Mouse (Mus musculus): ENCODE measurements at regions not wholly inside any gene's neighbourhood (a gene's known extent, or its start where the extent isn't known, plus 50 kb on each side); places are given as distances from the start of the nearest gene placed in this dataset.

GRCm38 (mm10) chr2:147926861-147927260 is 119.9 kb downstream of the Foxa2 start:
- TF ChIP-seq EP300 (IDR thresholded peaks at IDR 0.05; ENCODE audit: low read depth) (no peak), CTCF (IDR thresholded peaks at IDR 0.05; ENCODE audit: low read depth) (no peak)
